Mouse (Mus musculus) MEL (cell line): ENCODE results near the gene Ss18l2. TPM values are rescaled to one million over a fixed set of nuclear protein-coding genes. Genes with fewer than 3 reads are reported as not detected.

Source experiments
- DNase-seq: peaks from one replicate; pipeline ENCODE4 v3.0.0; 2011; ENCODE audit warnings: low read depth, low spot score
- H3K27ac ChIP-seq: 2 replicates; pipeline ENCODE4 v1.5.1; 2012; ENCODE audit warnings: low read depth, mild to moderate bottlenecking, control low read depth, low read length, moderate library complexity; ENCODE audit not compliant: control insufficient read depth
- H3K27me3 ChIP-seq, 2 experiments: fragments of 150-350 bp in 1 of 2; sonication (generic) in 1 of 2; 2 replicates each; pipeline ENCODE4 v1.6.1; 2012; ENCODE audit warnings: low read length in 2 of 2, mild to moderate bottlenecking in 2 of 2, improper control_type of control experiment in 1 of 2, moderate library complexity in 1 of 2; ENCODE audit not compliant: insufficient read depth in 2 of 2, control insufficient read depth in 1 of 2
- H3K36me3 ChIP-seq, 2 experiments: 2 replicates each; pipeline ENCODE4 v1.6.1; 2012 to 2014; ENCODE audit warnings: low read length in 2 of 2, improper control_type of control experiment in 1 of 2, inconsistent platforms in 1 of 2, mild to moderate bottlenecking in 1 of 2; ENCODE audit not compliant: insufficient read depth in 2 of 2, control insufficient read depth in 1 of 2
- H3K4me1 ChIP-seq, 2 experiments: fragments of 150-350 bp in 1 of 2; sonication (generic) in 1 of 2; 2 replicates each; pipeline ENCODE4 v1.6.1; 2012; ENCODE audit warnings: low read length in 2 of 2, improper control_type of control experiment in 1 of 2, mild to moderate bottlenecking in 1 of 2; ENCODE audit not compliant: insufficient read depth in 2 of 2, control insufficient read depth in 1 of 2
- H3K4me3 ChIP-seq, 2 experiments: fragments of 150-350 bp in 1 of 2; sonication (generic) in 1 of 2; 2 replicates each; pipeline ENCODE4 v1.5.1; 2012; ENCODE audit warnings: low read depth in 2 of 2, low read length in 2 of 2, mild to moderate bottlenecking in 2 of 2, moderate library complexity in 2 of 2, control low read depth in 1 of 2, improper control_type of control experiment in 1 of 2; ENCODE audit not compliant: control insufficient read depth in 1 of 2, insufficient read depth in 1 of 2
- H3K79me2 ChIP-seq: 2 replicates; pipeline ENCODE4 v1.6.1; 2012; ENCODE audit warnings: mild to moderate bottlenecking, low read length, moderate library complexity; ENCODE audit not compliant: control insufficient read depth, poor library complexity, insufficient read depth
- H3K9ac ChIP-seq: 2 replicates; pipeline ENCODE4 v1.6.1; 2012; ENCODE audit warnings: low read depth, mild to moderate bottlenecking, control low read depth, low read length, moderate library complexity; ENCODE audit not compliant: control insufficient read depth, poor library complexity, severe bottlenecking
- H3K9me3 ChIP-seq: fragments of 150-350 bp; sonication (generic); replicated peaks from 2 replicates; pipeline ENCODE4 v1.6.1; 2012; ENCODE audit warnings: mild to moderate bottlenecking, low read length, improper control_type of control experiment, moderate library complexity; ENCODE audit not compliant: insufficient read depth
- BHLHE40 ChIP-seq: IDR thresholded peaks from 2 replicates; pipeline ENCODE4 v1.6.1; 2012; ENCODE audit warnings: low read depth, mild to moderate bottlenecking, inconsistent platforms, low read length, improper control_type of control experiment, borderline replicate concordance
- CHD1 ChIP-seq: IDR thresholded peaks from 2 replicates; pipeline ENCODE4 v1.6.1; 2012; ENCODE audit warnings: low read depth, mild to moderate bottlenecking, inconsistent platforms, low read length, improper control_type of control experiment
- CHD2 ChIP-seq: IDR thresholded peaks from 2 replicates; pipeline ENCODE4 v1.6.1; 2011; ENCODE audit warnings: low read length, improper control_type of control experiment
- E2F4 ChIP-seq: IDR thresholded peaks from 2 replicates; pipeline ENCODE4 v1.6.1; 2011; ENCODE audit warnings: low read depth, low read length, improper control_type of control experiment, borderline replicate concordance
- EP300 ChIP-seq, 2 experiments: IDR thresholded peaks; 2 replicates each; pipeline ENCODE4 v1.6.1; 2011; ENCODE audit warnings: improper control_type of control experiment in 2 of 2, low read length in 2 of 2, low read depth in 1 of 2, mild to moderate bottlenecking in 1 of 2
- GABPA ChIP-seq: IDR thresholded peaks from 2 replicates; pipeline ENCODE4 v1.6.1; 2012; ENCODE audit warnings: low read depth, mild to moderate bottlenecking, inconsistent platforms, low read length, improper control_type of control experiment, moderate library complexity
- GATA1 ChIP-seq: IDR thresholded peaks from 2 replicates; pipeline ENCODE4 v1.6.1; 2011; ENCODE audit warnings: low read depth, low read length, improper control_type of control experiment
- HCFC1 ChIP-seq: IDR thresholded peaks from 2 replicates; pipeline ENCODE4 v1.6.1; 2012; ENCODE audit warnings: low read depth, mild to moderate bottlenecking, inconsistent platforms, low read length, improper control_type of control experiment, moderate library complexity
- KAT2A ChIP-seq: conservative IDR thresholded peaks from 2 replicates; pipeline ENCODE4 v1.6.1; 2012; ENCODE audit warnings: low read depth, low read length, improper control_type of control experiment, inconsistent platforms
- MAFK ChIP-seq: IDR thresholded peaks from 2 replicates; pipeline ENCODE4 v1.6.1; 2011; ENCODE audit warnings: low read depth, mild to moderate bottlenecking, low read length, improper control_type of control experiment, borderline replicate concordance
- MAX ChIP-seq: IDR thresholded peaks from 2 replicates; pipeline ENCODE4 v1.6.1; 2011; ENCODE audit warnings: low read length, improper control_type of control experiment
- MAZ ChIP-seq: IDR thresholded peaks from 2 replicates; pipeline ENCODE4 v1.6.1; 2012; ENCODE audit warnings: low read depth, mild to moderate bottlenecking, inconsistent platforms, low read length, improper control_type of control experiment
- MXI1 ChIP-seq: IDR thresholded peaks from 2 replicates; pipeline ENCODE4 v1.6.1; 2011; ENCODE audit warnings: mild to moderate bottlenecking, low read depth, low read length, improper control_type of control experiment
- MYB ChIP-seq: IDR thresholded peaks from 2 replicates; pipeline ENCODE4 v1.6.1; 2011; ENCODE audit warnings: mild to moderate bottlenecking, low read depth, low read length, improper control_type of control experiment
- MYC ChIP-seq: IDR thresholded peaks from 2 replicates; pipeline ENCODE4 v1.6.1; 2011; ENCODE audit warnings: low read depth, mild to moderate bottlenecking, low read length, improper control_type of control experiment, moderate library complexity
- NELFE ChIP-seq: IDR thresholded peaks from 2 replicates; pipeline ENCODE4 v1.6.1; 2011; ENCODE audit warnings: low read depth, low read length, improper control_type of control experiment
- NRF1 ChIP-seq: IDR thresholded peaks from 2 replicates; pipeline ENCODE4 v1.6.1; 2014; ENCODE audit warnings: low read depth, mild to moderate bottlenecking, inconsistent platforms, low read length, improper control_type of control experiment, moderate library complexity; ENCODE audit not compliant: poor library complexity, insufficient read depth, severe bottlenecking
- POLR2A ChIP-seq, 2 experiments: IDR thresholded peaks; 2 replicates each; pipeline ENCODE4 v1.6.1; 2011 to 2012; ENCODE audit warnings: low read length in 2 of 2, mild to moderate bottlenecking in 2 of 2, control low read depth in 1 of 2, improper control_type of control experiment in 1 of 2, low read depth in 1 of 2, moderate library complexity in 1 of 2; ENCODE audit not compliant: control insufficient read depth in 1 of 2, insufficient read depth in 1 of 2, poor library complexity in 1 of 2
- RCOR1 ChIP-seq: IDR thresholded peaks from 2 replicates; pipeline ENCODE4 v1.6.1; 2012; ENCODE audit warnings: low read depth, mild to moderate bottlenecking, inconsistent platforms, low read length, improper control_type of control experiment
- SIN3A ChIP-seq: IDR thresholded peaks from 2 replicates; pipeline ENCODE4 v1.6.1; 2012; ENCODE audit warnings: low read length, improper control_type of control experiment, inconsistent platforms
- SMC3 ChIP-seq: IDR thresholded peaks from 2 replicates; pipeline ENCODE4 v1.6.1; 2011; ENCODE audit warnings: low read depth, low read length, improper control_type of control experiment
- TAL1 ChIP-seq: IDR thresholded peaks from 2 replicates; pipeline ENCODE4 v1.6.1; 2012; ENCODE audit warnings: mild to moderate bottlenecking, inconsistent platforms, low read length, moderate library complexity, mixed read lengths
- TBP ChIP-seq: IDR thresholded peaks from 2 replicates; pipeline ENCODE4 v1.8.0; 2011; ENCODE audit warnings: low read depth, low read length, improper control_type of control experiment
- TCF12 ChIP-seq: IDR thresholded peaks from 2 replicates; pipeline ENCODE4 v1.6.1; 2014; ENCODE audit warnings: low read depth, mild to moderate bottlenecking, inconsistent platforms, low read length, improper control_type of control experiment, moderate library complexity
- UBTF ChIP-seq: IDR thresholded peaks from 2 replicates; pipeline ENCODE4 v1.6.1; 2012; ENCODE audit warnings: low read depth, mild to moderate bottlenecking, inconsistent platforms, low read length, improper control_type of control experiment, moderate library complexity, borderline replicate concordance; ENCODE audit not compliant: insufficient read depth
- USF1 ChIP-seq: IDR thresholded peaks from 2 replicates; pipeline ENCODE4 v1.6.1; 2014; ENCODE audit warnings: low read depth, mild to moderate bottlenecking, inconsistent platforms, low read length, improper control_type of control experiment, moderate library complexity
- USF2 ChIP-seq, 2 experiments: IDR thresholded peaks; 2 replicates each; pipeline ENCODE4 v1.6.1; 2011 to 2012; ENCODE audit warnings: improper control_type of control experiment in 2 of 2, low read length in 2 of 2, borderline replicate concordance in 1 of 2, inconsistent platforms in 1 of 2, low read depth in 1 of 2, mild to moderate bottlenecking in 1 of 2; ENCODE audit not compliant: insufficient read depth in 1 of 2
- ZC3H11A ChIP-seq: IDR thresholded peaks from 2 replicates; pipeline ENCODE4 v1.6.1; 2012; ENCODE audit warnings: low read depth, mild to moderate bottlenecking, inconsistent platforms, low read length, improper control_type of control experiment
- ZKSCAN1 ChIP-seq: IDR thresholded peaks from 2 replicates; pipeline ENCODE4 v1.6.1; 2012; ENCODE audit warnings: low read depth, mild to moderate bottlenecking, inconsistent platforms, low read length, improper control_type of control experiment, moderate library complexity
- ZMIZ1 ChIP-seq: IDR thresholded peaks from 2 replicates; pipeline ENCODE4 v1.6.1; 2012; ENCODE audit warnings: low read depth, mild to moderate bottlenecking, inconsistent platforms, low read length, improper control_type of control experiment, moderate library complexity
- ZNF384 ChIP-seq: IDR thresholded peaks from 2 replicates; pipeline ENCODE4 v1.6.1; 2012; ENCODE audit warnings: low read depth, mild to moderate bottlenecking, inconsistent platforms, low read length, improper control_type of control experiment
- polyA plus RNA-seq, 2 experiments: library from polyadenylated mRNA; stranded (reverse) in 1 of 2; unstranded in 1 of 2; fragments of >175 nt in 1 of 2; fragments of >200 nt in 1 of 2; gene quantifications; 2 replicates each; pipeline versions ENCODE4 v1.2.1 to v1.2.4; 2012; ENCODE audit warnings: low replicate concordance in 2 of 2, low read depth in 1 of 2; ENCODE audit not compliant: insufficient read length in 2 of 2, insufficient read depth in 1 of 2, missing spikeins in 1 of 2
- total RNA-seq: library from RNA; depleted of rRNA; stranded (reverse); fragments of 300-350 nt; gene quantifications from 2 replicates; pipeline ENCODE4 v1.2.3, GENCODE M21; 2012; rRNA removed

Gene Ss18l2
- total RNA-seq: 37.4 and 47.8 TPM in 2 replicates
- 10 to 100 TPM in 1 of 2 experiments, not detected in 1; 48.5 TPM for polyA plus RNA-seq

DNA sequence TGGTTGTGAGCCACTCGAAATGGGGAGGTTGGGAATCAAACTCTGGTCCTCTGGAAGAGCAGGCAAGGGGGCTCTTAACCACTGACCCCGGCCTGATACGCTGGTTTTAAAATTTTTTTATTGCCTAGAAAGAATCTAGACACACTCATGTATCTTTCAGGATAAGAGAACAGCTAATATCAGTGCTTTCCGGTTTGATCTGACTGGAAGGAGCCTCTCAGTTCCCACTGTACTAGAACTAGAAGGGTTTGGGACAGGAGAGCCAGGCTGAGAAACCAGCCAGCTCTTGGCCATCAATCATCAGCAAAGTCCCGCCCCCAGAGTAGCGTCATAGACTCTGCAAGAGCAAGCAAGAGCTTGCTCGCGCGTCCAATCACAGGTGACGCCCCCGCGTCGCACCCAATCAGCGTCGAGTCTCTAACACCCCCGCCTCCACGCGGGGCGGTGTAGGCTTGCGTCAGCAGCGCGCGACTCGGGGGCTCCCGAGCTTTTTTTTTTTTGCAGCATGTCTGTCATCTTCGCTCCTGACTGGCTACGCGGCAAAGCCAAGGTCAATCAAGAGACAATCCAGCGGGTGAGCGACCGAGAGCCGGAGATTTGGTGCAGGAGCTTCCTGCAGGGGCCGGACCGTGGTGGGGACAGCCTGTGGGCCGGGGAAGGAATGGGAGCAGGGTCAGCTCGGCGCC lies at the start of gene Ss18l2:
Ss18l2 (plus strand) TSS at position 432 of the 686 bp plus-strand sequence.
- Histone ChIP-seq H3K9ac (peak within 1 kb of the TSS; percentile 94), H3K4me1 (peaks cover 15 to 40% of the 10 kb centered on the region in 2 experiments), H3K27ac (peak within 1 kb of the TSS; percentile 82)

DNA sequence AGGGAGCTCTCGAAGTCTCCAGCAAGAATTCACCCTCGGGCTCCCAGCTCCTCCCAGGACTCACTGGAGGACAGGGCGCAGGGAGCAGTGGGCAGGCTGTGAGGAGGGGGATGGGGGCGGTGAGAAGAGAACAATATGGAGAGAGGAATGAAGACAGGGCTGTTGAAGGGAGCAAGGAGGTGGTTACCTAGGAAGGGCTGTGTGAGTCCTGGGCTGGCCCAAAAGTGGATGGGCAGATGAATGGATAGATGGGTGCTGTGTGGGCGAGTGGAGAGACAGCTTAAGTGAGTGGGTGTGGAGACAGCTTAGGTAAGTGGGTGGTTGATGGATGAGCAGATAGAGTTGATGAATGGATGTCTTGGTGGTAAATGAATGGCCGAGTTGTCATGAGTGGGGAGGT lies 46.7 kb upstream of the Ss18l2 start:
- H3K9ac ChIP-seq: no peak overlapping the region
- DNase-seq: no peak
- no peaks in the 10 kb centered on the region for H3K36me3 ChIP-seq
- no peak overlapping the region for H3K4me3 ChIP-seq
- no peaks in the 10 kb centered on the region for H3K9me3 ChIP-seq
- no peaks in the 10 kb centered on the region for H3K4me1 ChIP-seq
- H3K79me2 ChIP-seq: no peaks in the 10 kb centered on the region
- no peak overlapping the region for H3K27ac ChIP-seq
- H3K27me3 ChIP-seq: no peaks in the 10 kb centered on the region
- no peak for TF ChIP-seq ZC3H11A
- no peak for TF ChIP-seq BHLHE40
- TF ChIP-seq CHD1: no peak
- no peak for TF ChIP-seq SMC3
- TF ChIP-seq KAT2A: no peak
- no peak for TF ChIP-seq MYC
- no peak for TF ChIP-seq CHD2
- TF ChIP-seq TAL1: no peak
- TF ChIP-seq MAZ: no peak
- no peak for TF ChIP-seq UBTF
- no peak for TF ChIP-seq MAFK
- TF ChIP-seq GABPA: no peak
- no peak for TF ChIP-seq E2F4
- TF ChIP-seq TCF12: no peak

More for the DNA sequence above, at the start of gene Ss18l2:
- peak; percentile 99 for DNase-seq
- Histone ChIP-seq H3K36me3 (peaks cover 1 to 30% of the 10 kb centered on the region in 2 experiments; a peak in 3 of 4 replicates), H3K27me3 (no peaks in the 10 kb centered on the region), H3K4me3 (peak within 1 kb of the TSS; percentile 91 to 98), H3K9me3 (no peaks in the 10 kb centered on the region), H3K79me2 (peaks cover 17% of the 10 kb centered on the region)
- TF ChIP-seq MAX (peak; percentile 84), MXI1 (peak; percentile 96), GATA1 (no peak), HCFC1 (peak; percentile 87), CHD2 (peak; percentile 37; the same call in 1 of the 2 replicates), NRF1 (0 out of 2 replicates have a peak, but pooled peaks have one; percentile 29), SMC3 (no peak), NELFE (peak; percentile 48), MYB (no peak), USF2 (IDR thresholded peaks at IDR 0.05; ENCODE audit: borderline replicate concordance in 1 of 2, insufficient read depth in 1 of 2, low read depth in 1 of 2, low read length in 2 of 2) (no peak), TBP (peak; percentile 13; the same call in 1 of the 2 replicates), MAZ (peak; percentile 90), RCOR1 (peak; percentile 53; the same call in 1 of the 2 replicates), ZNF384 (peak; percentile 99), TAL1 (no peak), ZMIZ1 (peak; percentile 1; the same call in 1 of the 2 replicates), SIN3A (peak; percentile 94), USF1 (0 out of 2 replicates have a peak, but pooled peaks have one; percentile 33), EP300 (IDR thresholded peaks at IDR 0.05; ENCODE audit: low read depth in 1 of 2, low read length in 2 of 2) (peak in 1 of 2 experiments; percentile 9; a peak in 1 of 4 replicates), MYC (peak; percentile 60; the same call in 1 of the 2 replicates), POLR2A (IDR thresholded peaks at IDR 0.05; ENCODE audit: control insufficient read depth in 1 of 2, insufficient read depth in 1 of 2, low read depth in 1 of 2, low read length in 2 of 2, poor library complexity in 1 of 2) (peak in 1 of 2 experiments; percentile 62; a peak in 2 of 4 replicates), CHD1 (0 out of 2 replicates have a peak, but pooled peaks have one; percentile 34), ZKSCAN1 (no peak), BHLHE40 (no peak)
